Mouse (Mus musculus) G1E (cell line): ENCODE results near the gene Gpc5.

Experiments
- CTCF ChIP-seq: IDR thresholded peaks from 2 replicates; pipeline ENCODE4 v1.5.1; 2012; ENCODE audit warnings: low read depth, low read length, inconsistent platforms, mixed read lengths
- GATA1 ChIP-seq: IDR thresholded peaks from 2 replicates; pipeline ENCODE4 v1.6.1; 2012; ENCODE audit warnings: borderline replicate concordance, low read length, inconsistent platforms, mixed read lengths
- POLR2AphosphoS5 ChIP-seq: IDR thresholded peaks from 2 replicates; pipeline ENCODE4 v1.6.1; 2012; ENCODE audit warnings: low read depth, low read length, inconsistent platforms; ENCODE audit not compliant: insufficient replicate concordance

DNA sequence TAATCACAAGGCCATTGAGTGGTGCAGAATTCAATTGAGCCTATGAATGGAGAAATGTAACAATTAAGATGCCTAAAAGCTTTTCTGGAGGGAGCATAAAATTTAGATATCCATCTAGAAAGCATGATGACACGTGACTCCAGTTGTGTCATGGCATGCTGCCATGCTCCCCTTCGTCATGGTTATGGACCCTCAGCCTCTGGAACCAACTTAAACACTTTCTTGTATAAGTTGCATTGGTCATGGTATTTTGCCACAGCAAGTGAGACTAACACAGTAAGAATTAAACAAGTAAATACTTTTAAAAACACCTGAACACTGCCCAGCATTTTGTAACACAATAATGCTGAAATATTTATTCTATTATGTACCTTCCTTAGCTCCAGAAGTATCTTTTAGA, 524.3 kb downstream of the Gpc5 start:
- TF ChIP-seq CTCF (no peak), POLR2AphosphoS5 (no peak), GATA1 (no peak)
